Mouse (Mus musculus): ENCODE measurements around the gene Aknad1. TPM values are rescaled to one million over a fixed set of nuclear protein-coding genes. Genes with fewer than 3 reads are reported as not detected.

The Aknad1 gene
- total and polyA plus RNA-seq, 3 experiments = not detected

- no peak for DNase-seq (ENCODE audit: extremely low read depth)
- dilution Hi-C loops (cut with MboI; ENCODE audit: extremely low pct_ligation_motif_present, extremely low pct_unique_long_range_greater_than_20kb, low sequenced_read_pairs) = no loop called here
- TF ChIP-seq CHD1 (IDR thresholded peaks at IDR 0.05; ENCODE audit: low read depth, low read length) (no peak), JUN (IDR thresholded peaks at IDR 0.05; ENCODE audit: insufficient read depth, low read depth, low read length) (no peak), MAX (IDR thresholded peaks at IDR 0.05; ENCODE audit: low read length) (no peak), ZMIZ1 (IDR thresholded peaks at IDR 0.05; ENCODE audit: low read depth, low read length) (no peak), USF1 (IDR thresholded peaks at IDR 0.05; ENCODE audit: low read depth, low read length) (no peak), MEF2A (IDR thresholded peaks at IDR 0.05; ENCODE audit: borderline replicate concordance, low read depth, low read length) (no peak), KAT2A (IDR thresholded peaks at IDR 0.05; ENCODE audit: insufficient replicate concordance, low read length) (no peak), MAFK (IDR thresholded peaks at IDR 0.05; ENCODE audit: insufficient replicate concordance, low read length) (no peak), ZKSCAN1 (IDR thresholded peaks at IDR 0.05; ENCODE audit: borderline replicate concordance, low read depth, low read length) (no peak), RCOR1 (conservative IDR thresholded peaks at IDR 0.05; ENCODE audit: low read depth, low read length) (no peak)
- Histone ChIP-seq H3K4me3 (replicated peaks in 1 of 3; ENCODE audit: low read depth in 2 of 3, low read length in 2 of 3, poor library complexity in 1 of 3) (no peak overlapping the region), H3K9ac (ENCODE audit: insufficient read depth, low read depth) (no peak overlapping the region), H3K36me3 (replicated peaks in 1 of 2; ENCODE audit: control insufficient read depth in 1 of 2, insufficient read depth in 1 of 2, low read length in 1 of 2) (peaks cover 18 to 32% of the 10 kb centered on the region in 2 experiments), H3K4me1 (ENCODE audit: control insufficient read depth in 1 of 2, insufficient read depth in 2 of 2) (peaks cover 15 to 38% of the 10 kb centered on the region in 2 experiments), H3K79me2 (replicated peaks; ENCODE audit: control insufficient read depth, extremely low read depth, insufficient read depth, poor library complexity, severe bottlenecking) (peaks cover 15% of the 10 kb centered on the region), H3K9me3 (replicated peaks; ENCODE audit: low read length) (no peaks in the 10 kb centered on the region), H3K27ac (ENCODE audit: insufficient read depth, low read depth) (no peak overlapping the region), H3K27me3 (replicated peaks) (no peaks in the 10 kb centered on the region), H3K4me2 (ENCODE audit: insufficient read depth, low read depth, poor library complexity, severe bottlenecking) (no peak overlapping the region)
- in situ Hi-C loops (cut with MboI; ENCODE audit: low pct_ligation_motif_present, low pct_unique_long_range_greater_than_20kb, low sequenced_read_pairs) = no loop called here
These were observed 92.3 kb downstream of the Aknad1 start for GRCm38 (mm10) chr3:108831750-108832149.

Other genes starting within 250 kb of the Aknad1 start
- gene 1700013F07Rik, start 205.5 kb upstream of the Aknad1 start, total RNA-seq (2012; rRNA removed) = 2.5 TPM in 1 of 2 replicates, not detected in the other
- 0.38 TPM in 1 of 2 replicates, not detected in the other for gene 1700013F07Rik, start 205.5 kb upstream of the Aknad1 start, total RNA-seq (2014; rRNA removed)
- 0.94 TPM in 1 of 2 replicates, not detected in the other for gene 1700013F07Rik, start 205.5 kb upstream of the Aknad1 start, polyA plus RNA-seq (2012; ENCODE audit: insufficient read length, low read depth)
- gene 5330417C22Rik, start 203.1 kb upstream of the Aknad1 start, total RNA-seq (2012; rRNA removed) = 0.13 and 0.17 TPM in 2 replicates
- 0.05 TPM in 1 of 2 replicates, not detected in the other for gene 5330417C22Rik, start 203.1 kb upstream of the Aknad1 start, total RNA-seq (2014; rRNA removed)
- 0.26 and 0.27 TPM in 2 replicates for gene 5330417C22Rik, start 203.1 kb upstream of the Aknad1 start, polyA plus RNA-seq (2012; ENCODE audit: insufficient read length, low read depth)
- 11.3 and 12.0 TPM in 2 replicates for gene Tmem167b, start 177.2 kb upstream of the Aknad1 start, total RNA-seq (2012; rRNA removed)
- gene Tmem167b, start 177.2 kb upstream of the Aknad1 start, total RNA-seq (2014; rRNA removed) = 18.4 and 18.7 TPM in 2 replicates
- gene Tmem167b, start 177.2 kb upstream of the Aknad1 start, polyA plus RNA-seq (2012; ENCODE audit: insufficient read length, low read depth) = 13.1 and 14.4 TPM in 2 replicates
- gene Taf13, start 168.0 kb upstream of the Aknad1 start, total RNA-seq (2012; rRNA removed) = 9.6 and 10.0 TPM in 2 replicates
- 10.3 and 12.0 TPM in 2 replicates for gene Taf13, start 168.0 kb upstream of the Aknad1 start, total RNA-seq (2014; rRNA removed)
- 19.7 and 20.9 TPM in 2 replicates for gene Taf13, start 168.0 kb upstream of the Aknad1 start, polyA plus RNA-seq (2012; ENCODE audit: insufficient read length, low read depth)
- gene Wdr47, start 148.4 kb upstream of the Aknad1 start, total RNA-seq (2012; rRNA removed) = 2.2 and 2.4 TPM in 2 replicates
- 1.7 and 2.7 TPM in 2 replicates for gene Wdr47, start 148.4 kb upstream of the Aknad1 start, total RNA-seq (2014; rRNA removed)
- gene Wdr47, start 148.4 kb upstream of the Aknad1 start, polyA plus RNA-seq (2012; ENCODE audit: insufficient read length, low read depth) = 2.7 and 4.6 TPM in 2 replicates
- 31.6 and 38.9 TPM in 2 replicates for gene Clcc1, start 85.7 kb upstream of the Aknad1 start, total RNA-seq (2012; rRNA removed)
- 51.4 and 53.0 TPM in 2 replicates for gene Clcc1, start 85.7 kb upstream of the Aknad1 start, total RNA-seq (2014; rRNA removed)
- gene Clcc1, start 85.7 kb upstream of the Aknad1 start, polyA plus RNA-seq (2012; ENCODE audit: insufficient read length, low read depth) = 36.3 and 36.5 TPM in 2 replicates
- 8.5 and 9.7 TPM in 2 replicates for gene Gpsm2, start 17.3 kb upstream of the Aknad1 start, total RNA-seq (2012; rRNA removed)
- gene Gpsm2, start 17.3 kb upstream of the Aknad1 start, total RNA-seq (2014; rRNA removed) = 10.4 TPM in 2 replicates
- 7.5 and 11.2 TPM in 2 replicates for gene Gpsm2, start 17.3 kb upstream of the Aknad1 start, polyA plus RNA-seq (2012; ENCODE audit: insufficient read length, low read depth)
- gene Stxbp3, start 100.9 kb downstream of the Aknad1 start, total RNA-seq (2012; rRNA removed) = 14.5 and 21.5 TPM in 2 replicates
- gene Stxbp3, start 100.9 kb downstream of the Aknad1 start, total RNA-seq (2014; rRNA removed) = 14.4 and 16.7 TPM in 2 replicates
- 12.1 and 16.7 TPM in 2 replicates for gene Stxbp3, start 100.9 kb downstream of the Aknad1 start, polyA plus RNA-seq (2012; ENCODE audit: insufficient read length, low read depth)
- 0.42 and 0.81 TPM in 2 replicates for gene Fndc7, start 150.3 kb downstream of the Aknad1 start, total RNA-seq (2012; rRNA removed)
- gene Fndc7, start 150.3 kb downstream of the Aknad1 start, total RNA-seq (2014; rRNA removed) = 1.1 TPM in 2 replicates
- gene Fndc7, start 150.3 kb downstream of the Aknad1 start, polyA plus RNA-seq (2012; ENCODE audit: insufficient read length, low read depth) = 0.57 and 0.61 TPM in 2 replicates
- gene Prpf38b, start 172.1 kb downstream of the Aknad1 start, total RNA-seq (2012; rRNA removed) = 42.6 and 47.4 TPM in 2 replicates
- gene Prpf38b, start 172.1 kb downstream of the Aknad1 start, total RNA-seq (2014; rRNA removed) = 42.9 and 55.9 TPM in 2 replicates
- 177 and 193 TPM in 2 replicates for gene Prpf38b, start 172.1 kb downstream of the Aknad1 start, polyA plus RNA-seq (2012; ENCODE audit: insufficient read length, low read depth)
- not detected in 2 replicates for gene Henmt1, start 200.2 kb downstream of the Aknad1 start, total RNA-seq (2012; rRNA removed)
- not detected in 2 replicates for gene Henmt1, start 200.2 kb downstream of the Aknad1 start, total RNA-seq (2014; rRNA removed)
- gene Henmt1, start 200.2 kb downstream of the Aknad1 start, polyA plus RNA-seq (2012; ENCODE audit: insufficient read length, low read depth) = 0.45 TPM in 1 of 2 replicates, not detected in the other
- not detected in 2 replicates for gene Gm9857, start 200.8 kb downstream of the Aknad1 start, total RNA-seq (2012; rRNA removed)
- gene Gm9857, start 200.8 kb downstream of the Aknad1 start, total RNA-seq (2014; rRNA removed) = not detected in 2 replicates
- gene Gm9857, start 200.8 kb downstream of the Aknad1 start, polyA plus RNA-seq (2012; ENCODE audit: insufficient read length, low read depth) = not detected in 2 replicates